Mouse (Mus musculus) thymus, adult 2 months (tissue): ENCODE measurements around the gene Zfp775. TPM values are rescaled to one million over a fixed set of nuclear protein-coding genes. Genes with fewer than 3 reads are reported as not detected.

ENCODE experiments used
- DNase-seq: peaks from one replicate; pipeline ENCODE4 v3.0.0; 2021
- H3K27ac ChIP-seq: fragments of 200-500 bp; 2 replicates; pipeline ENCODE4 v1.5.1; 2012; ENCODE audit warnings: low read length, control low read depth; ENCODE audit not compliant: control insufficient read depth, insufficient read depth
- H3K27me3 ChIP-seq: fragments of 200-500 bp; 2 replicates; pipeline ENCODE4 v1.6.1; 2012; ENCODE audit warnings: mild to moderate bottlenecking, low read length, moderate library complexity, mixed read lengths; ENCODE audit not compliant: control insufficient read depth, insufficient read depth
- H3K36me3 ChIP-seq: fragments of 200-500 bp; 2 replicates; pipeline ENCODE4 v1.6.1; 2012; ENCODE audit warnings: mild to moderate bottlenecking, low read length, moderate library complexity; ENCODE audit not compliant: control insufficient read depth, insufficient read depth
- H3K4me1 ChIP-seq: fragments of 200-500 bp; replicated peaks from 2 replicates; pipeline ENCODE4 v1.6.1; 2012; ENCODE audit warnings: low read length; ENCODE audit not compliant: control insufficient read depth, insufficient read depth
- H3K4me3 ChIP-seq: fragments of 200-500 bp; 2 replicates; pipeline ENCODE4 v1.5.1; 2012; ENCODE audit warnings: mild to moderate bottlenecking, low read length, control low read depth, moderate library complexity; ENCODE audit not compliant: control insufficient read depth, insufficient read depth
- CTCF ChIP-seq: fragments of 200-500 bp; IDR thresholded peaks from 2 replicates; pipeline ENCODE4 v1.5.1; 2012; ENCODE audit warnings: mild to moderate bottlenecking, control low read depth, low read length, moderate library complexity, borderline replicate concordance; ENCODE audit not compliant: control insufficient read depth, poor library complexity, insufficient read depth; ENCODE audit errors: extremely low read depth
- POLR2A ChIP-seq: fragments of 200-500 bp; IDR thresholded peaks from 2 replicates; pipeline ENCODE4 v1.6.1; 2012; ENCODE audit warnings: mild to moderate bottlenecking, low read length, control low read depth, moderate library complexity; ENCODE audit not compliant: control insufficient read depth, poor library complexity, insufficient read depth; ENCODE audit errors: extremely low read depth
- WGBS: fragments of 180-500 bp; shearing (Covaris S2); methylation state at CpG from one replicate; pipeline ENCODE4 v1.1.7; 2018; 5-methylcytosine and 5-hydroxymethylcytosine counted together
- polyA plus RNA-seq: library from polyadenylated mRNA; depleted of rRNA; stranded (reverse); fragments of >200 nt; gene quantifications from 2 replicates; pipeline ENCODE4 v1.2.3, GENCODE M21; 2012; rRNA removed

Zfp775 gene
- polyA plus RNA-seq = 8.2 and 10.2 TPM in 2 replicates

DNA sequence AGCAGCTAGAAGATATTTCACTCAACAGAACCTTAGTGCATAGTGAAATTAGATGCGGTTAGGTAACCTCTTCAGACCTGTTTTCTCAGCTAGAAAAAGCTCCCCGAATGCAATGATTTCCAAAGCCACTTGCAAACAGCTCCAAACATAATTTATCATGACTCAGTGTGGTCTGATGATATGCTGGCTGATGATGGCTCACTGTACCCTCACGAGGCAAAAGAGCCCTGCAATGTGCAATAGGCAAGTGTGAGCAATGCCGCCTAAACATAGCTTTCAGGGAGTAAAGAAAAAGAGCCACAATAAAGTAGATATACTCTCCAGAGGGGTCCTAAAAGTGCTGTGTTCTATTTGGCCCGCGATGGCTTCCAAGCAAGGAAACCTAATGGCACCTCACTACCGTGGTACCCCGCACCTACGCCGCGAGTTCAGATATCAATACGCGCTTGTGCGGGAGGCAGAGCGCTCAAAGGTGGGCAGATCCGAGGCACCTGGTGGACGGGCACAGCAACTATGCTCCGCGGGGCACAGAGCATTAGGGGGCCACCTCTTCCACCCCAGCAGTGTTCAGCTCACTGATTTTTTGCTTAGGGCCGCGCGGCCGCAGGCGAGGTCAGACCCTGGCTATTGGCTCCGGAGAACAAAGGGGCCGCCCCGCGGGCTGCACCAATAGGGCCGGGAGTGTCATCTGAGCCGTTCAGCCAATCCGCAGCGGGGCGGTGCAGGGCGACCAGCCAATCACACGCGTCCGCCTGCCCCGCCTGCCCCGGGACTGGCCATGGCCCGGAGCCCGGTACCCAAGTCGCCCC, at the start of gene Zfp775:
TSS of gene Zfp775 (plus strand) at position 793 of the 809 bp plus-strand sequence.
- Histone ChIP-seq H3K36me3 (no peaks in the 10 kb centered on the region), H3K27ac (no peak within 1 kb of the TSS), H3K4me3 (peak within 1 kb of the TSS; percentile 96), H3K4me1 (peaks cover 7% of the 10 kb centered on the region), H3K27me3 (no peaks in the 10 kb centered on the region)
- 5% methylated on average over 42 of the region's 42 CpGs for WGBS
- TF ChIP-seq POLR2A = peak; percentile 79
- TF ChIP-seq CTCF = no peak; the same call in 1 of the 2 replicates
- peak; percentile 94 for DNase-seq

- Histone ChIP-seq H3K4me3 (no peak overlapping the region), H3K36me3 (no peaks in the 10 kb centered on the region), H3K4me1 (peaks cover 11% of the 10 kb centered on the region), H3K27ac (no peak overlapping the region), H3K27me3 (no peaks in the 10 kb centered on the region)
- WGBS = 78% methylated on average over 4 of the region's 4 CpGs
- TF ChIP-seq POLR2A (no peak), CTCF (no peak)
- peak; percentile 63 for DNase-seq
Measured at GRCm38 (mm10) chr6:48552918-48553317, 48.9 kb upstream of the Zfp775 start.

DNA sequence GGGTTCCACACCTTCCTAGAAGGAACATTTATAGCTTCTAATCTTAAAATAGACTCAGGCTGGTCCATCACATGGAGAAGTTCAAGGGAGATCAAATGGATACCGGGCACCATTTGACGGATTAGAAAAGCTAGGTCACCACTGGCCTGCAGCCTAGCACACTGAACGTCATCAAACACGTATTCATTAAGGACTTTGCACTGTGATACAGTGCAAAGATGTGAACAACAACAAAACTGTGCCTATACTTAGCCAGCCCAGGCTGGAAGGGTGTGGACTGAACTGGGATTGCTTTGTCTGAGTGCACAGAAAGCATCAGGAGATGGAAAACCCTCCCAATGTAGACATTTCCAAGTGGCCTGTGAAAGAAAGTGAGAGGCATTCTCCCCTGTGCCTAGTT, 48.0 kb upstream of the Zfp775 start:
- H3K27ac ChIP-seq = peak overlapping the region; percentile 79; the same call in 1 of the 2 replicates
- no peak for DNase-seq
- WGBS = 98% methylated on average over 4 of the region's 4 CpGs
- H3K27me3 ChIP-seq = no peaks in the 10 kb centered on the region
- H3K4me1 ChIP-seq = peaks cover 11% of the 10 kb centered on the region
- H3K36me3 ChIP-seq = no peaks in the 10 kb centered on the region
- H3K4me3 ChIP-seq = no peak overlapping the region
- TF ChIP-seq POLR2A (no peak), CTCF (no peak)

DNA sequence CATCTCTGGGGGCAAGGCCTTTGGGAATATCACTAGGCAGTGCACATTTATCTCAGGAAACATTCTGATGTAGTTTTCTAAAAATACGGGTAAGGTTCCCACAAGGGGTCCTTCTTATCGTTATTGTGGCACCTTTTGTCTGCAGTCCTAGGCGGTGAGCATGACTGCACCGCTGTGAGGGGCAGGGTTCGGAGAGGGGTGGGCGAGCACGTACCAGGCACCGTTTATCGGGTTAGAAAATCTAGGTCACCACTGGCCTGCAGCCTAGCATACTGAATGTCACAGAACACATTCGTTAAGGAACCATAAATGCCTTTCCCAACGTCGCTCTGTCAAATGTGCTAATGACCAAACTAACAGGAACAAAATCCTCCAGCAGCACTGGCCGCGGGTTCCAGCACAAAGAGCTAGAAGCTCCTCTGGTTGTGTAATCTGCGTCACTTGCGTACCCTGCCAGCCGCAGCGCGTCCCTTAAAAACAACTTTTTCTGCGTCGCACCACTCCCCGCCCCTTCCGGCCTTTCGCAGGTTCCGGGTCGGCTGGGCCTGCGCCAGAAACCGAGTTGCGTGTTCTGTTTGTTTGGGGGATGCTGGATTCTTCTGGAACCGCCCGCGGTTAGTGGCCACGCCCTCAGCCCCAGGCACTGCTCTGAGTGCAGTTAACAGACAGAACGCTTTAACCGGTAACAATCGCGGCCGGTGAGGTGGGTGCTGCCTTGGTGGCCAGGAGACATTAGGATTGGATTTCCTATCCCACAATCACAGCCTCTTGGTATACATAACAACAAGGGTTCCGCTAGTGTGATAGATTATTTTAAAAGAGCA, 47.4 kb upstream of the Zfp775 start, which contains the start of gene Lrrc61:
TSS of gene Lrrc61 (plus strand) at position 517 of the 824 bp plus-strand sequence.
- H3K36me3 ChIP-seq = no peaks in the 10 kb centered on the region
- peak within 1 kb of the TSS; percentile 52 for H3K4me3 ChIP-seq
- H3K27ac ChIP-seq = peak within 1 kb of the TSS; percentile 79
- DNase-seq = peak; percentile 85
- TF ChIP-seq POLR2A (peak; percentile 80), CTCF (0 out of 2 replicates have a peak, but pooled peaks have one; percentile 36)
- 1% methylated on average over 39 of the region's 39 CpGs for WGBS
- no peaks in the 10 kb centered on the region for H3K27me3 ChIP-seq
- peaks cover 11% of the 10 kb centered on the region for H3K4me1 ChIP-seq

GRCm38 (mm10) chr6:48555104-48555890, 46.6 kb upstream of the Zfp775 start:
- H3K4me3 ChIP-seq = peak overlapping the region; percentile 52
- 34% methylated on average over 14 of the region's 14 CpGs for WGBS
- no peaks in the 10 kb centered on the region for H3K27me3 ChIP-seq
- peaks cover 11% of the 10 kb centered on the region for H3K4me1 ChIP-seq
- DNase-seq = no peak
- H3K36me3 ChIP-seq = no peaks in the 10 kb centered on the region
- peak overlapping the region; percentile 79 for H3K27ac ChIP-seq
- TF ChIP-seq CTCF = no peak
- TF ChIP-seq POLR2A = no peak

- TF ChIP-seq CTCF = no peak
- TF ChIP-seq POLR2A = no peak
- no peak overlapping the region for H3K27ac ChIP-seq
- H3K4me1 ChIP-seq = peaks cover 11% of the 10 kb centered on the region
- no peaks in the 10 kb centered on the region for H3K36me3 ChIP-seq
- H3K4me3 ChIP-seq = no peak overlapping the region
- 94% methylated on average over 3 of the region's 3 CpGs for WGBS
- H3K27me3 ChIP-seq = no peaks in the 10 kb centered on the region
- no peak for DNase-seq
Measured at GRCm38 (mm10) chr6:48555956-48556355, 45.9 kb upstream of the Zfp775 start.
